11 mouse cellular contexts compared by ENCODE assay signal in genomic region chr1:193301216-193302092, GRCm38 (mm10). TPM values are rescaled to one million over a fixed set of nuclear protein-coding genes. Genes with fewer than 3 reads are reported as not detected.
DNase-seq lines count a peak whose midpoint lies in the region; ATAC-seq and TF ChIP-seq lines count a peak whose summit lies in the region.
"Had no signal": no experiment of that assay in that cellular context is flagged by ENCODE, and none has a peak within 500 bp of the region (broad histone marks: within the 10 kb centered on the region; RNA-seq: fewer than 3 reads in every experiment).

No protein-coding gene starts in this region.

- no peak for ATAC-seq in forebrain, embryonic 11.5 days (replicated peaks; ENCODE audit: low FRiP score)
- ATAC-seq in CD4-positive, CD25-positive, alpha-beta regulatory T cell, adult 4 months: no peak
- ATAC-seq: forebrain, embryonic 16.5 days; hindbrain, postnatal 0 days had no signal

- H3K27ac ChIP-seq in forebrain, embryonic 11.5 days (ENCODE audit: low read depth, low read length): no peak overlapping the region
- no peak overlapping the region for H3K27ac ChIP-seq in forebrain, embryonic 10.5 days
- H3K27ac ChIP-seq: hindbrain, postnatal 0 days had no signal

- 66% methylated on average over 6 of the region's 6 CpGs for WGBS in forebrain, embryonic 11.5 days
- WGBS in forebrain, embryonic 10.5 days: 73% methylated on average over 6 of the region's 6 CpGs

- H3K9me3 ChIP-seq in forebrain, embryonic 11.5 days (ENCODE audit: control insufficient read depth, low read length): no peaks in the 10 kb centered on the region
- no peaks in the 10 kb centered on the region for H3K9me3 ChIP-seq in forebrain, embryonic 10.5 days

- H3K9ac ChIP-seq in forebrain, embryonic 11.5 days (ENCODE audit: low read length): no peak overlapping the region

- H3K79me2 ChIP-seq in myocyte (ENCODE audit: control insufficient read depth, insufficient read depth): no peaks in the 10 kb centered on the region

- H3ac ChIP-seq in myocyte (ENCODE audit: control insufficient read depth, insufficient read length): no peak overlapping the region

- peak; percentile 45 for DNase-seq in forebrain, embryonic 11.5 days (ENCODE audit: low spot score)
- DNase-seq in forebrain, embryonic 10.5 days (ENCODE audit: extremely low spot score, low spot score): no peak
- peak; percentile 29 for DNase-seq in NIH3T3 (ENCODE audit: low read depth)
- DNase-seq in kidney, postnatal 14 days: peak; percentile 42
- DNase-seq in adrenal gland, postnatal 25 days: no peak
- no peak for DNase-seq in adrenal gland, postnatal 4 days (ENCODE audit: low spot score in 2 of 2)
- DNase-seq: B cell, adult 2 months had no signal

- no peak for TF ChIP-seq POLR2A in myocyte (IDR thresholded peaks at IDR 0.05; ENCODE audit: insufficient read length, low read depth)

- H3K4me3 ChIP-seq in forebrain, embryonic 11.5 days (ENCODE audit: low read depth, low read length): no peak overlapping the region
- H3K4me3 ChIP-seq in forebrain, embryonic 10.5 days: no peak overlapping the region
- no peak overlapping the region for H3K4me3 ChIP-seq in myocyte

- H3K4me2 ChIP-seq in forebrain, embryonic 11.5 days (ENCODE audit: low read depth, low read length, severe bottlenecking): no peak overlapping the region
- H3K4me2 ChIP-seq in myocyte (ENCODE audit: low read depth): peak overlapping the region; percentile 56

- H3K4me1 ChIP-seq in forebrain, embryonic 11.5 days (replicated peaks; ENCODE audit: control insufficient read depth, insufficient read depth, low read length): no peaks in the 10 kb centered on the region
- peaks cover 5% of the 10 kb centered on the region; the same call in 1 of the 2 replicates for H3K4me1 ChIP-seq in forebrain, embryonic 10.5 days

- no peaks in the 10 kb centered on the region for H3K36me3 ChIP-seq in forebrain, embryonic 11.5 days (ENCODE audit: control insufficient read depth, insufficient read depth, low read length)
- H3K36me3 ChIP-seq in forebrain, embryonic 10.5 days (replicated peaks): no peaks in the 10 kb centered on the region
- H3K36me3 ChIP-seq in myocyte (ENCODE audit: control insufficient read depth, insufficient read depth): no peaks in the 10 kb centered on the region

- H3K27me3 ChIP-seq in forebrain, embryonic 11.5 days (ENCODE audit: control insufficient read depth, insufficient read depth, low read length): no peaks in the 10 kb centered on the region
- H3K27me3 ChIP-seq in forebrain, embryonic 10.5 days (ENCODE audit: poor library complexity, severe bottlenecking): peaks cover 3% of the 10 kb centered on the region
- no peaks in the 10 kb centered on the region for H3K27me3 ChIP-seq in myocyte (ENCODE audit: control insufficient read depth, insufficient read depth, insufficient read length)

TF ChIP-seq in myocyte, 11 proteins besides CTCF, POLR2A, EP300 and RAD21:
- no peak for TF ChIP-seq TCF3 (IDR thresholded peaks at IDR 0.05; ENCODE audit: insufficient read length, low read depth)
- TF ChIP-seq MAX (IDR thresholded peaks at IDR 0.05; ENCODE audit: low read depth): no peak
- TF ChIP-seq E2F4 (IDR thresholded peaks at IDR 0.05; ENCODE audit: insufficient read depth): no peak
- peak in 1 of 3 experiments; percentile 62 for TF ChIP-seq MYOD1 (IDR thresholded peaks at IDR 0.05; ENCODE audit: control insufficient read depth in 1 of 3, insufficient read length in 2 of 3, low read depth in 2 of 3)
- TF ChIP-seq POLR2AphosphoS2 (IDR thresholded peaks at IDR 0.05; ENCODE audit: insufficient read length, low read depth): no peak
- peak in 1 of 3 experiments; percentile 82 for TF ChIP-seq MYOG (IDR thresholded peaks at IDR 0.05; ENCODE audit: control insufficient read depth in 1 of 3, insufficient read depth in 1 of 3, insufficient read length in 2 of 3, low read depth in 2 of 3)

RNA-seq across cellular contexts. Expression of gene G0s2, which starts 28.4 kb away (rescaled TPM):
- polyA plus RNA-seq in forebrain, embryonic 11.5 days (2014; fragmentation: Nextera tagmentation; extraction: Ambion mirVana): 6.5 and 6.8 TPM in 2 replicates
- polyA plus RNA-seq in forebrain, embryonic 10.5 days (2016; fragmentation: Nextera tagmentation; extraction: Ambion mirVana): 5.6 and 6.1 TPM in 2 replicates
- polyA plus RNA-seq in myocyte (2012; fragmentation: generic; extraction: Trizol): 206 TPM
- total RNA-seq in adrenal gland, postnatal 25 days (2021): 62.3 and 98.6 TPM in 2 replicates
- 1 to 10 TPM; 1.1 to 1.5 TPM for polyA plus RNA-seq in CD4-positive, CD25-positive, alpha-beta regulatory T cell, adult 4 months (2017; shearing (Covaris generic))
- total RNA-seq in adrenal gland, postnatal 4 days (2021): 10 to 100 TPM; 68.2 to 71.5 TPM

RNA-seq across cellular contexts. Expression of gene Hsd11b1, which starts 37.6 kb away (rescaled TPM):
- not detected in 2 replicates for polyA plus RNA-seq in forebrain, embryonic 11.5 days (2014; fragmentation: Nextera tagmentation; extraction: Ambion mirVana)
- 0.12 and 0.14 TPM in 2 replicates for polyA plus RNA-seq in forebrain, embryonic 10.5 days (2016; fragmentation: Nextera tagmentation; extraction: Ambion mirVana)
- 2.7 TPM for polyA plus RNA-seq in myocyte (2012; fragmentation: generic; extraction: Trizol)
- total RNA-seq in adrenal gland, postnatal 25 days (2021): 71.0 and 74.2 TPM in 2 replicates
- polyA plus RNA-seq in CD4-positive, CD25-positive, alpha-beta regulatory T cell, adult 4 months (2017; shearing (Covaris generic)): 100 to 1,000 TPM; 171 to 174 TPM
- total RNA-seq in adrenal gland, postnatal 4 days (2021): 10 to 100 TPM in 1 of 2 experiments, 1 to 10 TPM in 1; 7.0 to 40.0 TPM

Comparison
In these comparisons a context has a peak if more than half of its experiments do, and no peak if none do; other contexts are left out.
1. DNase-seq: peak in forebrain, embryonic 11.5 days (single experiment), NIH3T3 (single experiment) and kidney, postnatal 14 days (single experiment); none in forebrain, embryonic 10.5 days (single experiment), adrenal gland, postnatal 25 days (single experiment) and adrenal gland, postnatal 4 days (0 of 2).
2. RNA of gene G0s2, which starts 28.4 kb away (polyA plus RNA-seq): 206 TPM in myocyte (single experiment); 6.5 to 6.8 TPM in forebrain, embryonic 11.5 days, 5.6 to 6.1 TPM in forebrain, embryonic 10.5 days and 1.1 to 1.5 TPM in CD4-positive, CD25-positive, alpha-beta regulatory T cell, adult 4 months; every median in the first group is over 10 times any median in the second.
3. RNA of gene Hsd11b1, which starts 37.6 kb away (polyA plus RNA-seq): 171 to 174 TPM in CD4-positive, CD25-positive, alpha-beta regulatory T cell, adult 4 months; 2.7 TPM in myocyte (single experiment), 0.12 to 0.14 TPM in forebrain, embryonic 10.5 days and not detected in forebrain, embryonic 11.5 days; every median in the first group is over 10 times any median in the second.